Mouse (Mus musculus) gastrocnemius, postnatal 14 days (tissue): ENCODE results near the gene B3galnt1. TPM values are rescaled to one million over a fixed set of nuclear protein-coding genes. Genes with fewer than 3 reads are reported as not detected.
"Not testable (repeated sequence)": the region's sequence is repeated elsewhere in the genome, so short reads cannot be mapped to it uniquely, and the experiment has no call there.

Experiments
- DNase-seq: peaks from one replicate; pipeline ENCODE4 v3.0.0; 2021; ENCODE audit warnings: mixed read lengths
- intact Hi-C: fragments of 180-260 bp; cut with DNase I; formaldehyde crosslinking; loops from one replicate; pipeline ENCODE4 v1.15.1; 2025; ENCODE audit warnings: low total_unique reads
- total RNA-seq, 2 experiments: library from RNA; stranded (reverse); gene quantifications; 2 replicates each; pipeline ENCODE4 v1.2.3; 2021

The B3galnt1 gene
- total RNA-seq, 2 experiments from 2014 or later = 3.7 to 6.7 TPM

GRCm38 (mm10) chr3:69575577-69575976 is 23.2 kb downstream of the B3galnt1 start:
- intact Hi-C loops = no loop called here
- no peak for DNase-seq

GRCm38 (mm10) chr3:69572561-69572960 is 26.2 kb downstream of the B3galnt1 start:
- intact Hi-C loops = no loop called here

GRCm38 (mm10) chr3:69565586-69565985 is 33.2 kb downstream of the B3galnt1 start:
- intact Hi-C loops = not testable (repeated sequence)

More at GRCm38 (mm10) chr3:69572561-69572960, 26.2 kb downstream of the B3galnt1 start:
- no peak for DNase-seq

GRCm38 (mm10) chr3:69563406-69563805 is 35.4 kb downstream of the B3galnt1 start:
- intact Hi-C loops = no loop called here
- no peak for DNase-seq

More at GRCm38 (mm10) chr3:69565586-69565985, 33.2 kb downstream of the B3galnt1 start:
- DNase-seq = not testable (repeated sequence)

- DNase-seq = no peak
- intact Hi-C loops = no loop called here
These were observed 37.1 kb downstream of the B3galnt1 start for GRCm38 (mm10) chr3:69561686-69562085.

- intact Hi-C loops = no loop called here
- no peak for DNase-seq
These were observed 38.8 kb downstream of the B3galnt1 start for GRCm38 (mm10) chr3:69559975-69560330.

- DNase-seq = no peak
- intact Hi-C loops = no loop called here
These were observed 39.3 kb downstream of the B3galnt1 start for GRCm38 (mm10) chr3:69559316-69559974.

GRCm38 (mm10) chr3:69556092-69556778 is 42.5 kb downstream of the B3galnt1 start:
- intact Hi-C loops = no loop called here
- DNase-seq = no peak

GRCm38 (mm10) chr3:69555511-69555910 is 43.2 kb downstream of the B3galnt1 start:
- DNase-seq = no peak
- intact Hi-C loops = no loop called here

GRCm38 (mm10) chr3:69549602-69550001 is 49.2 kb downstream of the B3galnt1 start:
- DNase-seq = no peak
- intact Hi-C loops = no loop called here

- intact Hi-C loops = no loop called here
- DNase-seq = peak; percentile 21
These were observed 49.9 kb downstream of the B3galnt1 start for GRCm38 (mm10) chr3:69548704-69549455.

- intact Hi-C loops = no loop called here
- no peak for DNase-seq
These were observed 53.7 kb downstream of the B3galnt1 start for GRCm38 (mm10) chr3:69545017-69545416.

- no peak for DNase-seq
- intact Hi-C loops = no loop called here
These were observed 55.0 kb downstream of the B3galnt1 start for GRCm38 (mm10) chr3:69543730-69544129.

GRCm38 (mm10) chr3:69542962-69543361 is 55.8 kb downstream of the B3galnt1 start:
- DNase-seq = no peak
- intact Hi-C loops = no loop called here

GRCm38 (mm10) chr3:69535941-69536647 is 62.7 kb downstream of the B3galnt1 start:
- no peak for DNase-seq
- intact Hi-C loops = no loop called here

- intact Hi-C loops = no loop called here
- no peak for DNase-seq
These were observed 63.3 kb downstream of the B3galnt1 start for GRCm38 (mm10) chr3:69535486-69535885.

GRCm38 (mm10) chr3:69532687-69533086 is 66.1 kb downstream of the B3galnt1 start:
- intact Hi-C loops = no loop called here
- DNase-seq = no peak

- no peak for DNase-seq
- intact Hi-C loops = no loop called here
These were observed 67.2 kb downstream of the B3galnt1 start for GRCm38 (mm10) chr3:69531511-69531910.

- no peak for DNase-seq
- intact Hi-C loops = no loop called here
These were observed 69.2 kb downstream of the B3galnt1 start for GRCm38 (mm10) chr3:69529576-69529975.

- no peak for DNase-seq
- intact Hi-C loops = no loop called here
These were observed 71.4 kb downstream of the B3galnt1 start for GRCm38 (mm10) chr3:69527384-69527783.
